Mouse (Mus musculus): ENCODE results near the gene Gm10639.
"Not testable (repeated sequence)": the region's sequence is repeated elsewhere in the genome, so short reads cannot be mapped to it uniquely, and the experiment has no call there.

- TF ChIP-seq CTCF (IDR thresholded peaks at IDR 0.05; ENCODE audit: low read depth, low read length): 0 out of 2 replicates have a peak, but pooled peaks have one; percentile 25
- TF ChIP-seq POLR2A (IDR thresholded peaks at IDR 0.05; ENCODE audit: extremely low read depth, insufficient read depth, low read length): not testable (repeated sequence)
Observed at GRCm38 (mm10) chr9:78259688-78260087, 30.0 kb upstream of the Gm10639 start.
